Mouse (Mus musculus): ENCODE data around the gene Gpr141.

The Gpr141 gene

DNA sequence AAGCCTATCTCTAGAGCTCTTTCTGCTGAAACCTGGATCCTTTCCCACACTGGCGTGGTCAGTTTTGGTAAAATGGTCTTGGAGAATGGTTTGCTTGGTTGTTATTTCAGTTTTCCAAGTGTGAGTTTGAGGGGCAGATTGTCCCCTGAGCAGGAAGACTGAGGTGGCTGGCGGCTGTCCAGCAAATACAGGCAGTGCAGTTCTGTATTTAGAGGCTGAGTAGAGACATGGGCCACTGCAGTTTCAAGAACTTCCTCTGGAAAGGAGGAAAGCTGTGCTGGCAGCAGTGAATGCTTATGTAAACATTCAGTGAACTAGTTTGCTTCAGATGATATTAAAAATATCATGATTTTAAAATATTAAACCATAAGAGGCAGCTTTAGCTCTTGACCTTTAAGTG lies 93.2 kb downstream of the Gpr141 start:
- no peak for DNase-seq (ENCODE audit: low spot score in 2 of 2)

DNA sequence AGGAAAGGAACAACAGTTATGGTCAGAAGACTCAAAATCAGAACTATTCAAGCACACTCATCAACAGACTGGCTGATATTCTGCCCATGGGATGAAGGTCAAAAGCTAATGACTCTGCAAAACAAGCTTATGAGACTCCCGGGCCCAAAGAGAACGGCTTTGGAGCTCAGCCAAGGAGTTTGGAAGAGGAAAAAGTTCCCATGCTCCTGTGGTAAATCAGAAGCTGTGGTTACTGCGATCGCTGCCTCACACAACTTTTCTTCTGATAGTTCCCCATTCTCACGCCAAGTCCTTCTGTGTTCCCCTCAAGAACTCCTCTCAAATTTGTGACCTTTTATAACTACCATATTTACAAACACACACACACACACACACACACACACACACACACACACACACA lies 105.1 kb downstream of the Gpr141 start:
- no peak for DNase-seq (ENCODE audit: low spot score in 2 of 2)

DNA sequence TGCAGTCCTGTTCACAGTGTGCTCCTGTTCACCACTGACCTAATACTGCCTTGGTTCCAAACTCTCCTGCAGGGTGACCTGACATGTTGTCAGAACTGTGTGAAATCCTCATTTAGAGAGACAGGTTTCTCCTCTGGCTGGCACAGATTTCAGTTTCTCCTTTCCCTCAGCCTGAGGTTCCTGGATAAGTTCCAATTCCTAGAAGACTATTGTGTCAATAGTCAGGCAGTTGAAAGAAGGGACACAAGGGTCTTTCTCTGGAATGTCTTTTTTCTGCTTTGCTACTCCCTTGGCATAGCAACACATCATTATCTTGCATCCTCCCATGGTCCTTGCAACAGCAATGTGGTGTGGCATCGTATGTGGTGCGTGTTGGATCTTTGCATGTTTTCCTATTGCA lies 106.9 kb downstream of the Gpr141 start:
- no peak for DNase-seq (ENCODE audit: low spot score in 2 of 2)

DNA sequence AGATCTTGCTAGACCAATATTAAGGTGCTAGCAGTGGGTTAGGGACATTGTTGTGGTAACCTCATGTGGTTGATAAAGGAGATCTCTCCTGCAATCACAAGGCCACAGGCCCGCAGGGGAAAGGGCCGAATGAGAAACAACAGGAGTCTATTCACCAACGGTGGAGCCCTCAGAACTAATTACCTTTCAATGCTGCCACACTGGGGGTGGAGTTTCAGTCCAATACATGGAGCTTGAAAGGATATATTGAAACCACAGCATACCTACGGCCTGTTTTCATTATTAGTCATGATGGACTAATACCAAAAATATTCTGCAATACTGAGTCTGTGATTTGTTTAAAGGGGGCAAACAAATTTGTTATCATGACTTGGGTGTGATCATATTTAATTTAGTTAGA lies 120.3 kb downstream of the Gpr141 start:
- DNase-seq (ENCODE audit: low spot score in 2 of 2), result no peak

DNA sequence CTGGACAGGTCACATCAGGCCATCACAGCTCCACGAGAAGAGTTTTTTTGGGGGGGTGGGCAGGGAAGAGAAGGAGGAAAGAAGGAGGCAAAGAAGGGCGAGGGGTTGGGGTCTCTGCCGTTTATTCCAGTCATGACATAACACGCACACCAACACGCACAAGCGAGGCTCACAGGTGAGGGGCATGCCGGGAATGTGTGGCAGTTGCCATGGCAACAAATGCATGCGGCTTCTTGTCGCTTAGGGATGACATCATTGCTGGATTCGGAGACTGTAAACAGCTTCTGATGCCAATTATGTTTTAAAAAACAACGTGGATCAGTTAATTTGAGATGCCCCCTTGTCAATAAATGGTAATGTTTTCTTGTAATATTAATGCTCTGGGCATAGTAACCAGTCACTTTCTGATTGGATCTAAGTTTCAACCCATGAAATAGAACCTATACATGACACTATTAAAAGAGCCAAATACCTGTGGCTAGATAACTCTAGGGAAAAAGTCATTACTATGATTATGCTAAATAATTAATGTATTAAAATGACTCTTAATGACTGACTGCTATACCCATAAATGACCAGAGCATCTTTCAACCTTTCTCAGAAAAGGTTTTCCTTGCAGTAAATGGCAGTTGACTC lies 122.5 kb downstream of the Gpr141 start:
- peak; percentile 46 to 58 for DNase-seq (ENCODE audit: low spot score in 2 of 2)

DNA sequence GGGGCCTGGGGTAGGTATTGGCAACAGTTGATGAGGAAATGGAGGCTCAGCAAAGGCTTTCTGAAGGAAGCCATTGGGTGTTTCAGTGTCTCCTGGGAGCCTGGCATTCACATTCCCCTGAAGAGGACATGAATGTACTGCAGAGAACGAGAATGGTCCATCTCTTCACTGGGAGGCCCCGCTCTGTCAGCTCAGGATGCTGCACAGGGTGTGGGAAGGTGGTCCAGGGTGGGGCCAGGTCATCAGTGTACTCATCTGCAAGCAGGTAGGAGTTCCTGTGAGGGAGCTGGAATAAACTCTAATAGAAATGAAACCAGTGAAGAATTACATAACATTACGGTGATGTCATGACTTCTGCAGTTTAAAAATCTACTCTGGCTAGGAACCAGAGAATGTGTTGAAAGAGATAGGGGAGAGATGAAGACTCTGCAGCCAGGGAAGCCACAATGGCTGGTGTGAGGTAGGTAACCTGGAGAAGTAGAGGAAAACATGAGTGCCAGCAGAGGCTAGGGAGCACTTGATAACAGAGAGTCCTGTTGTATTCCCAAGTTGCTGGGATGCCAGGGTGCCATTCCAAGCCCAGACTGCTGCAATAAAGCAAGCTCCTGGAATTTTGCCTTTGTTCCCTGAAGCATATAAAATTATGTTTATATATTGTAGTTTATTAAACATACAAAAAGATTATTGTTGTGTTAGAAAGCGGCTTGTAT lies 123.2 kb downstream of the Gpr141 start:
- no peak for DNase-seq (ENCODE audit: low spot score in 2 of 2)
